Mouse (Mus musculus): ENCODE measurements at regions not wholly inside any gene's neighbourhood (a gene's known extent, or its start where the extent isn't known, plus 50 kb on each side); places are given as distances from the start of the nearest gene placed in this dataset.

GRCm38 (mm10) chr8:42144685-42145084 lies 727.8 kb upstream of the Frg1 start:
- no peak for DNase-seq (ENCODE audit: low spot score)

GRCm38 (mm10) chr8:42144220-42144619 lies 727.3 kb upstream of the Frg1 start:
- DNase-seq (ENCODE audit: low spot score), result no peak

- DNase-seq (ENCODE audit: low spot score), result no peak
These were observed 690.7 kb upstream of the Frg1 start for GRCm38 (mm10) chr8:42107582-42107981.

- DNase-seq (ENCODE audit: low spot score), result no peak
These were observed 652.4 kb upstream of the Frg1 start for GRCm38 (mm10) chr8:42069314-42069713.

DNA sequence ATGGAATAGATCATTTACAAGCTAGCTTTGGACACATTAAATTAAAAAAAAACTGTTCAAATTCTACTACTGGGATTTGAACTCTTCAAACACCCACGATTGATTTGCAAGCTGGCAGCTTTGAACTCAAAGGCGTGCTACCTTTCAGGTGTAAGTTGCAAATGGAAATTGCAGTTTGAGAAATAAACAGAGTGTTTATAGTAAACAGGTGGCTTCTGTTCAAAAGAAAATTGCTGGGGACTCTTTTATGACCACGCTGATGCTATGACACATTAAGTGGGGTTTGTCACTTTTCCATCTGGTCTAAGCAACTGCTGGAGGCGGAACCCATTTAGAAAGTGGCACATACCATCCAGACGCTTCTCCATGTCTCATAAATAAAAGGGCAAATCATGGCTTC lies 626.7 kb upstream of the Frg1 start:
- no peak for DNase-seq (ENCODE audit: low spot score)

GRCm38 (mm10) chr8:42039245-42039644 lies 622.4 kb upstream of the Frg1 start:
- DNase-seq (ENCODE audit: low spot score), result no peak

GRCm38 (mm10) chr8:42026934-42027333 lies 610.1 kb upstream of the Frg1 start:
- no peak for DNase-seq (ENCODE audit: low spot score)

GRCm38 (mm10) chr8:42017786-42018185 lies 600.9 kb upstream of the Frg1 start:
- DNase-seq (ENCODE audit: low spot score), result no peak

DNA sequence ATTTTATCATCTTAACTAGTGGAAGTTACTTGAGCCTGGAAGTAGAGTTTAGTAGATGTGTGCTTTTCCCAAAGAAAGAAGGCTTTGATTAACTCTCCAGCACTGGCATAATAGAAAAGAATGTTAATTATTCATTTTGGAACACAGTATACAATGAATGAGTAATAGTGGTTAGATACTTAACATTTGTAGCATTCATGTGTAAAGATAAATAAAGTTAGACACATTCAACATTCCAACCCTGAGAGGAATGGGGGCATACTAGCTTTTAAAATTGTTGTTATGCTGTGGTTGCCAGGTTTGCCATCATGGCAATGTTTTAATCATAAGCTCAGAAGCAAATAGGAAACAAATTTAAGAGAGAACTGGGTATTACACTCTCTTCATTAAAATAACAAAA lies 586.3 kb upstream of the Frg1 start:
- no peak for DNase-seq (ENCODE audit: low spot score)

GRCm38 (mm10) chr8:41989040-41989501 lies 572.2 kb upstream of the Frg1 start:
- no peak for DNase-seq (ENCODE audit: low spot score)

DNA sequence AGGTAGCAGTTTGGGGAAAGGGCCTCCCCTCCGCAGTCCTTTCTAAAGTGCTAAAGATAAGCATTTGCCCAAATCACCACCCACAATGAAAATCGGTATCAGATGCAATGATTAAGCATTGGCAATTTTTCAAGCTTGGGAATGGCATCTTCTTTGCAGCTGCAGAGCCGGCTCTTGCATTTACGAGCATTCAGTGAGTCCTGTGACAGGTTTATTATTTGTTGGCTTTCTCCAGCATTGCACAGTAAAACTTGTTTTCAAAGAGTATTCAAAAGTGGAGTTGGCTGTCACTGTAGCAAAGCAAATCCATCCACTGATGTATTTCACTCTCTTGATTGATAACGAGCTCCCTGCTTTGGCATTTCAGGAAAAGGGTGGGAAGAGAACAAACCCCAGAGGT lies 571.3 kb upstream of the Frg1 start:
- DNase-seq (ENCODE audit: low spot score), result no peak

GRCm38 (mm10) chr8:41987417-41987816 lies 570.5 kb upstream of the Frg1 start:
- no peak for DNase-seq (ENCODE audit: low spot score)

- no peak for DNase-seq (ENCODE audit: low spot score)
These were observed 555.5 kb upstream of the Frg1 start for GRCm38 (mm10) chr8:41972416-41972815.

GRCm38 (mm10) chr8:41970536-41970935 lies 553.7 kb upstream of the Frg1 start:
- DNase-seq (ENCODE audit: low spot score), result no peak

- no peak for DNase-seq (ENCODE audit: low spot score)
These were observed 552.5 kb upstream of the Frg1 start for GRCm38 (mm10) chr8:41969408-41969807.

GRCm38 (mm10) chr8:41964088-41964487 lies 547.2 kb upstream of the Frg1 start:
- no peak for DNase-seq (ENCODE audit: low spot score)

- DNase-seq (ENCODE audit: low spot score), result no peak
These were observed 540.0 kb upstream of the Frg1 start for GRCm38 (mm10) chr8:41956878-41957277.

- DNase-seq (ENCODE audit: low spot score), result no peak
These were observed 533.9 kb upstream of the Frg1 start for GRCm38 (mm10) chr8:41950736-41951135.

- no peak for DNase-seq (ENCODE audit: low spot score)
These were observed 522.4 kb upstream of the Frg1 start for GRCm38 (mm10) chr8:41939298-41939697.

DNA sequence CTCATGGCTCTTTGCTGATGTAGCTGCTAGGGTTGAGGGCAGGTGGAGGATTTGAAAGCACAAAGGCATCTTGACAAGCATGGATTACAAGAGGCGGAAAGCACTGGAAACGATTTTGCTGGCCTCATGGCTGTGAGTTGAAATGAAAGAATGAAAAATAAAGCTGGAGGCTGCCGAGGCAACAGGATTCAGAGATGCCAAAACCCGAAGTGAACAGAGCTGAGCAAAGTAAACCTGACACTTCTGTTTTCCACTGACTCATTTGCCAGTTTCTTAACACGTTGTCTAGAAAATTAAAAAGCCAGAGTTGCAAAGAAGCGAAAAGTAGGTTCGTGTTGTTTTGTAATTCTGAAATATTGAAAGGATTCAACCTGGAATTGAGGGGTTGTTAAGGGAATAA lies 504.2 kb upstream of the Frg1 start:
- no peak for DNase-seq (ENCODE audit: low spot score)

GRCm38 (mm10) chr8:41920536-41920935 lies 503.7 kb upstream of the Frg1 start:
- DNase-seq (ENCODE audit: low spot score), result no peak

DNA sequence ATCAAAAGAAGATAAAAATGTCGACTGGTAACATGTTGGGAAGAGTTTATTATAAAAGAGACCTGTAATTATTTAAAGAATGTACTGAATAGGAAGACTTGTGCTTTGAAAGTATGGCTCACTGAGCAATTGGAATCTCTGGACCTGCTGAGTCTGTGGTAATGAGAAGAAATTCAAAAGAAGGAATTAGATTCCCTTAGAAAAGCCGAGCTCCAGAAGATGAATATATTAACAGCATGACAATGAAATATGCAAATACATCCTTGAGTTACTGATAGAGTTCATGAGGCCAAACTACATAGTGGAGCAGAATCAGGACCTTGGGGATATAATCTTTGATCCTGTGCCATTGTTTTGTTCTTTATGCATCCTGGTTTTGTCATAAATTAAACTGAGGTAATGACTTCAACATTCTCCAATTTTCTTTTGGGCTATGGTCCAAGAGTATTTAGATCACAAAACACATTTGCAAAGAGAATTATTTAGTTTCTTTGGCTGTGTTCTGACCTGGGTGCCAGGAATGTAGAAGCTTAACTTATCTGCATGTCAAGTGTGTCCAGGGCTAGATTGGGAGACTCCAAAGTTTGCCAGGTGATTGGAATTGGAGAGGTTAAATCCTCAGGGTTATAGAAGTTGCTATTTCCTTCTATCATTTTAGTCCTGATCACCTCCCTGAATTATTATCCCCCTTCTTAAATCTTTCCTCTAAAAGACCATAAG lies 461.3 kb upstream of the Frg1 start:
- DNase-seq (ENCODE audit: low spot score), result no peak

DNA sequence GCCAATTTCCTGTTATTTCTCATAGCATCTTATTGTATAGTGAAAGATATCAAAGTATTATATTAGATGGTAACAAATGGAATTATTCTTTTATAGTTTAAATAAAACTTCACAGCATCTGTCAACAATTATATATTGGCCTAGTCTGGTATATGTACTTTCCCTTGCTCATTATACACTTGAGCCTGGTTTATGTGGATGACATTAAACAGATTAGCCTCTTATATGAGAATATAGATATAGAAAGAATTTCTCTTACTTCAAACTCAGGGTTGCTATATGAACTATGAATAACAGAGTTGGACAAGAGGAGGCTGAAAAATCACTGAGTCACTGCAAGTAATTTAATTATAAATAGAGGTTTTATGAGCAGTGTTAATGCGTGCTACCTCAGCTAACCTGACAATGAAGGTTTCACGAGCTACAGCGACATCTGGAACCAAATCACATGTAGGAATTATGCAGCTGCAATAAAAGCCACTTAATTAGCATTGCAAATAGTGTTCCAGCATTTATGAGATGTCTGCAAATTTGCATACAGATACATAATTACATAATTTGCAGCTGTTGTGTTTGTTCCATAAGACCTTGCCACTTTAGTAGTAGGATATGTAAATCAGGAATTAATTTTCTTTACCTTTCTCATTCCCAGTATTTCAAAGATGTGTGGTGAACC lies 452.9 kb upstream of the Frg1 start:
- no peak for DNase-seq (ENCODE audit: low spot score)

DNA sequence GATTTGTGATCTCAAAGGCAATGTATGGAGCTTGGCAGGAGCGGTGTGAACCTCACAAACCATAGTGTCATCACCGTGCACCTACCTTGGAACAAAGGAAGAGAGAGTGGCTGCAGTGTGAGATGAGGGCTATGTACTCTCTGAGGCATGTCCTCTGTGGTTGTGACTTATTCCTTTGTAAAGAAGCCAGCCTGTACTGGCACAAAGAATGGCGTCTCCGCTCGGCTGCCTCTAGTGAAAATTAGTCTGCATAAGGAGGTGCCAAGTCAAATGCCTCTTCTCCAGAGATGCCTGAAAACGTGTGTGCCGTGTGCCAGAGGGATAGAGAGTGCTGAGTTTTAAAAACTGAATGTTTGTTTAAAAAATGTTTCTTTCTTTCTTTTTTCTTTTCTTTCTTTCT lies 444.0 kb upstream of the Frg1 start:
- DNase-seq (ENCODE audit: low spot score), result no peak

All from urinary bladder, postnatal 14 days (tissue).